Mouse (Mus musculus) CD4-positive, CD25-positive, alpha-beta regulatory T cell, adult 2 months (primary cell): ENCODE results near the gene Cfap299.

Experiments
- DNase-seq: peaks from one replicate; pipeline ENCODE4 v3.0.0-alpha.2; 2012; ENCODE audit warnings: low read depth, low spot score

Gene Cfap299

GRCm38 (mm10) chr5:98616902-98617301 is 287.8 kb downstream of the Cfap299 start:
- no peak for DNase-seq

- no peak for DNase-seq
Measured at GRCm38 (mm10) chr5:98617416-98617815, 288.3 kb downstream of the Cfap299 start.

GRCm38 (mm10) chr5:98650345-98650744 is 321.2 kb downstream of the Cfap299 start:
- no peak for DNase-seq

- no peak for DNase-seq
Measured at GRCm38 (mm10) chr5:98651049-98651448, 321.9 kb downstream of the Cfap299 start.

- DNase-seq = no peak
Measured at GRCm38 (mm10) chr5:98688254-98688653, 359.1 kb downstream of the Cfap299 start.

GRCm38 (mm10) chr5:98692070-98692469 is 363.0 kb downstream of the Cfap299 start:
- no peak for DNase-seq

GRCm38 (mm10) chr5:98696336-98696735 is 367.2 kb downstream of the Cfap299 start:
- DNase-seq = no peak

GRCm38 (mm10) chr5:98703963-98704362 is 374.9 kb downstream of the Cfap299 start:
- no peak for DNase-seq

GRCm38 (mm10) chr5:98706597-98706996 is 377.5 kb downstream of the Cfap299 start:
- no peak for DNase-seq

GRCm38 (mm10) chr5:98715392-98715791 is 386.3 kb downstream of the Cfap299 start:
- no peak for DNase-seq

GRCm38 (mm10) chr5:98732157-98733009 is 403.3 kb downstream of the Cfap299 start:
- no peak for DNase-seq

- DNase-seq = no peak
Measured at GRCm38 (mm10) chr5:98733010-98733399, 403.9 kb downstream of the Cfap299 start.

- DNase-seq = no peak
Measured at GRCm38 (mm10) chr5:98761858-98762652, 433.0 kb downstream of the Cfap299 start.

- no peak for DNase-seq
Measured at GRCm38 (mm10) chr5:98778588-98778987, 449.5 kb downstream of the Cfap299 start.

GRCm38 (mm10) chr5:98782066-98782465 is 453.0 kb downstream of the Cfap299 start:
- no peak for DNase-seq

- DNase-seq = no peak
Measured at GRCm38 (mm10) chr5:98787735-98788134, 458.6 kb downstream of the Cfap299 start.

- DNase-seq = no peak
Measured at GRCm38 (mm10) chr5:98788568-98788967, 459.5 kb downstream of the Cfap299 start.

GRCm38 (mm10) chr5:98790894-98791607 is 461.9 kb downstream of the Cfap299 start:
- DNase-seq = no peak

- no peak for DNase-seq
Measured at GRCm38 (mm10) chr5:98801495-98801894, 472.4 kb downstream of the Cfap299 start.

GRCm38 (mm10) chr5:98804761-98805160 is 475.7 kb downstream of the Cfap299 start:
- no peak for DNase-seq

GRCm38 (mm10) chr5:98806492-98806891 is 477.4 kb downstream of the Cfap299 start:
- DNase-seq = no peak

GRCm38 (mm10) chr5:98807022-98807421 is 477.9 kb downstream of the Cfap299 start:
- no peak for DNase-seq
